Mouse (Mus musculus) intestine, embryonic 14.5 days (tissue): ENCODE results near the gene Txlng. TPM values are rescaled to one million over a fixed set of nuclear protein-coding genes. Genes with fewer than 3 reads are reported as not detected.
"Not testable (repeated sequence)": the region's sequence is repeated elsewhere in the genome, so short reads cannot be mapped to it uniquely, and the experiment has no call there.

Experiments
- ATAC-seq: fragments of 200-750 bp; cut with Nextera tagmentation; replicated peaks from 2 replicates; pipeline ENCODE4 v1.8.0; 2017; ENCODE audit warnings: low read depth, moderate number of reproducible peaks, moderate TSS enrichment, moderate library complexity; ENCODE audit not compliant: low FRiP score, low TSS enrichment
- DNase-seq: peaks from one replicate; pipeline ENCODE4 v3.0.0-alpha.2; 2018; ENCODE audit warnings: low spot score
- H3K27ac ChIP-seq: fragments of 300-500 bp; sonication (generic); 2 replicates; pipeline ENCODE4 v1.5.1; 2014; ENCODE audit warnings: low read depth, mild to moderate bottlenecking, control low read depth
- H3K27me3 ChIP-seq: fragments of 300-500 bp; sonication (generic); replicated peaks from 2 replicates; pipeline ENCODE4 v1.6.1; 2014; ENCODE audit warnings: low read length, control low read depth; ENCODE audit not compliant: control insufficient read depth, insufficient read depth
- H3K36me3 ChIP-seq: fragments of 300-500 bp; sonication (generic); 2 replicates; pipeline ENCODE4 v1.6.1; 2014; ENCODE audit warnings: low read length, control low read depth; ENCODE audit not compliant: control insufficient read depth, insufficient read depth
- H3K4me1 ChIP-seq: fragments of 300-500 bp; sonication (generic); replicated peaks from 2 replicates; pipeline ENCODE4 v1.6.1; 2014; ENCODE audit warnings: low read length, control low read depth, mixed read lengths; ENCODE audit not compliant: control insufficient read depth, insufficient read depth
- H3K4me2 ChIP-seq: fragments of 300-500 bp; sonication (generic); 2 replicates; pipeline ENCODE4 v1.6.1; 2014; ENCODE audit warnings: low read length
- H3K4me3 ChIP-seq: fragments of 300-500 bp; sonication (generic); 2 replicates; pipeline ENCODE4 v1.5.1; 2014; ENCODE audit warnings: low read depth, low read length, control low read depth, mixed read lengths
- H3K9ac ChIP-seq: fragments of 300-500 bp; sonication (generic); 2 replicates; pipeline ENCODE4 v1.6.1; 2014; ENCODE audit warnings: mild to moderate bottlenecking, low read length
- H3K9me3 ChIP-seq: fragments of 300-500 bp; sonication (generic); 2 replicates; pipeline ENCODE4 v1.6.1; 2016; ENCODE audit warnings: low read length, control low read depth; ENCODE audit not compliant: control insufficient read depth
- WGBS: fragments of 180-500 bp; shearing (Covaris S2); extraction: QIAGEN DNeasy Blood & Tissue Kit; methylation state at CpG from one replicate; pipeline ENCODE4 v1.1.7; 2014; 5-methylcytosine and 5-hydroxymethylcytosine counted together
- polyA plus RNA-seq: library from polyadenylated mRNA; unstranded; fragments of >200 nt; fragmentation: Nextera tagmentation; extraction: Ambion mirVana; gene quantifications from 2 replicates; pipeline ENCODE4 v1.2.1, GENCODE M21; 2014

Gene Txlng
- polyA plus RNA-seq, 1 experiment from 2014 or later = 14.0 TPM

DNA sequence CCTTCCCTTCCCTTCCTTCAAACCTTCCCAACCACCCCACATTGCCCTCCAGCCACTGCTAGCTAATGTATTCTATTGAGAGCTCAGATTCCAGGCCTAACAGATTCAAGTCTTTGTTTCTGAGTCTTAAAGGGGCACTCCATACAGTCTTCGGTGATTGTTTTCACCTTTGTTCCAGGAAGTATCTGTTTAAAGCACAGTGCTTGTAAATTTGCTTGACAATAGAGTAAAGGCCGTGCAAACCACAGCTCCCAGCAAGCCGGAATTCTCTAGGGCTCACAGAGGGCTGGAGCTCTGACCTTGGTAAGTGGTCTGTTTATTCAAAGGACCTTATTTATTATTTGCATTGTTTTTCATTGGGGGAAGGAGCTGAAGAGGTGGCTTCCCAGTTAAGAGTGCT is 2.8 kb upstream of the Txlng start:
- Histone ChIP-seq H3K27ac (no peak overlapping the region), H3K27me3 (no peaks in the 10 kb centered on the region), H3K9me3 (no peaks in the 10 kb centered on the region), H3K36me3 (no peaks in the 10 kb centered on the region), H3K4me1 (no peaks in the 10 kb centered on the region), H3K9ac (no peak overlapping the region), H3K4me2 (no peak overlapping the region), H3K4me3 (no peak overlapping the region)
- no peak for DNase-seq
- 51% methylated on average over 3 of the region's 3 CpGs for WGBS
- ATAC-seq = no peak

- DNase-seq = no peak
- H3K4me1 ChIP-seq = no peaks in the 10 kb centered on the region
- H3K4me3 ChIP-seq = no peak overlapping the region
- WGBS = 75% methylated on average over 1 of the region's 1 CpGs
- ATAC-seq = no peak
- H3K9ac ChIP-seq = no peak overlapping the region
- no peaks in the 10 kb centered on the region for H3K9me3 ChIP-seq
- no peak overlapping the region for H3K4me2 ChIP-seq
- no peaks in the 10 kb centered on the region for H3K27me3 ChIP-seq
- no peak overlapping the region for H3K27ac ChIP-seq
- H3K36me3 ChIP-seq = no peaks in the 10 kb centered on the region
Measured at GRCm38 (mm10) chrX:162831542-162831941, 2.3 kb upstream of the Txlng start.

GRCm38 (mm10) chrX:162831036-162831435 is 1.8 kb upstream of the Txlng start:
- WGBS = 50% methylated on average over 1 of the region's 1 CpGs
- Histone ChIP-seq H3K4me3 (no peak overlapping the region), H3K4me1 (no peaks in the 10 kb centered on the region), H3K27ac (no peak overlapping the region), H3K4me2 (no peak overlapping the region), H3K27me3 (no peaks in the 10 kb centered on the region), H3K9me3 (no peaks in the 10 kb centered on the region), H3K36me3 (no peaks in the 10 kb centered on the region), H3K9ac (no peak overlapping the region)
- no peak for ATAC-seq
- no peak for DNase-seq

- H3K4me2 ChIP-seq = not testable (repeated sequence)
- WGBS = 66% methylated on average over 2 of the region's 2 CpGs
Measured at GRCm38 (mm10) chrX:162830313-162830712, 1.1 kb upstream of the Txlng start.

GRCm38 (mm10) chrX:162829741-162830140 is 487 bp upstream of the Txlng start:
- Histone ChIP-seq H3K27ac (no peak overlapping the region), H3K9me3 (no peaks in the 10 kb centered on the region), H3K4me3 (peak overlapping the region; percentile 37), H3K4me2 (peak overlapping the region; percentile 37; the same call in 1 of the 2 replicates), H3K9ac (no peak overlapping the region), H3K27me3 (no peaks in the 10 kb centered on the region), H3K36me3 (no peaks in the 10 kb centered on the region), H3K4me1 (no peaks in the 10 kb centered on the region)
- ATAC-seq (no peak), DNase-seq (no peak)
- WGBS = 28% methylated on average over 5 of the region's 5 CpGs

More at GRCm38 (mm10) chrX:162830313-162830712, 1.1 kb upstream of the Txlng start:
- H3K27me3 ChIP-seq, ATAC-seq, H3K9me3 ChIP-seq, H3K9ac ChIP-seq, H3K4me1 ChIP-seq, H3K36me3 ChIP-seq, H3K27ac ChIP-seq, DNase-seq, H3K4me3 ChIP-seq: not testable (repeated sequence)

GRCm38 (mm10) chrX:162828783-162829182 is 471 bp downstream of the Txlng start:
- Histone ChIP-seq H3K4me1 (no peaks in the 10 kb centered on the region), H3K4me3 (peak overlapping the region; percentile 48), H3K36me3 (no peaks in the 10 kb centered on the region), H3K9me3 (no peaks in the 10 kb centered on the region), H3K4me2 (peak overlapping the region; percentile 69), H3K27me3 (no peaks in the 10 kb centered on the region), H3K27ac (no peak overlapping the region), H3K9ac (peak overlapping the region; percentile 44)
- WGBS = 20% methylated on average over 19 of the region's 20 CpGs
- DNase-seq (peak; percentile 52), ATAC-seq (peak; percentile 58)

- no peak overlapping the region for H3K27ac ChIP-seq
- no peaks in the 10 kb centered on the region for H3K9me3 ChIP-seq
- ATAC-seq = no peak
- WGBS = 49% methylated on average over 6 of the region's 6 CpGs
- H3K4me1 ChIP-seq = no peaks in the 10 kb centered on the region
- H3K9ac ChIP-seq = no peak overlapping the region; the same call in 1 of the 2 replicates
- no peaks in the 10 kb centered on the region for H3K36me3 ChIP-seq
- H3K4me3 ChIP-seq = peak overlapping the region; percentile 48
- no peaks in the 10 kb centered on the region for H3K27me3 ChIP-seq
- no peak for DNase-seq
- peak overlapping the region; percentile 69 for H3K4me2 ChIP-seq
Measured at GRCm38 (mm10) chrX:162828016-162828415, 1.2 kb downstream of the Txlng start.

DNA sequence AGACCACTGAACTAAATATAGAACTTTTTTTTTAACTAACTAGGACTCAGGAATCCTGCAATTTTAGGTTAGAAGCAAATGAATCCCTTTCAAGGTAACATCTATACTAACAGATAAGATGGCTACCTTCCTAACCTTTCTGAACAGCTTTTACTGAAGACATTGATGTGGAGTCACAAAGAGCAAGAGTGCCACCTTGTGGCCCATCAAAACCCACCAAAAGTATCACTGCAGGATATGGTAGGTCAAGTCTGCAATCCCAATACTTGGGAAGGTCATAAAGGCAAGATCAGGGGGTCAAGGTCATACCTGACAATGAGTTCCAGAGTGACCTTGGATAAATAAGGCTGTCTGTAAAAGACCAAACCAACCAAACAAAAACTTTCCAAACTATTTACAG is 28.9 kb downstream of the Txlng start:
- H3K27ac ChIP-seq = no peak overlapping the region
- no peaks in the 10 kb centered on the region for H3K4me1 ChIP-seq
- H3K4me2 ChIP-seq = no peak overlapping the region
- ATAC-seq (no peak), DNase-seq (peak; percentile 56)
- H3K4me3 ChIP-seq = no peak overlapping the region
- H3K9ac ChIP-seq = no peak overlapping the region
- no peaks in the 10 kb centered on the region for H3K27me3 ChIP-seq
- no peaks in the 10 kb centered on the region for H3K9me3 ChIP-seq
- peaks cover 2% of the 10 kb centered on the region; the same call in 1 of the 2 replicates for H3K36me3 ChIP-seq

DNA sequence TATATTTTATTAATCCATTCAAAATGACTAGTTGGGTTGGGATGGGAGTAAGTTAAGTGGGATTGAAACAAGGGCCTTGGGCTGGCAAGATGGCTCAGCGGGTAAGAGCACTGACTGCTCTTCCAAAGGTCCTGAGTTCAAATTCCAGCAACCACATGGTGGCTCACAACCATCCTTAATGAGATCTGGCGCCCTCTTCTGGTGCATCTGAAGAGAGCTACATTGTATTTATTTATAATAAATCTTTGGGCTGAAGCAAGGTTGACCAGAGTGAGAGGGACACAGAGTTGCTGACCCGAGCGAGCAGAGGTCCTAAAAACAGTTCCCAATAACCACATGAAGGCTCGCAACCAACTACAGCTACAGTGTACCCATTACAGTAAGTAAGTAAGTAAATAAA is 37.9 kb downstream of the Txlng start:
- ATAC-seq, H3K4me1 ChIP-seq, H3K9ac ChIP-seq, H3K9me3 ChIP-seq, H3K27me3 ChIP-seq, H3K4me2 ChIP-seq, H3K27ac ChIP-seq, H3K4me3 ChIP-seq, DNase-seq: not testable (repeated sequence)
- H3K36me3 ChIP-seq = peaks cover 20% of the 10 kb centered on the region; the same call in 1 of the 2 replicates
- WGBS = 79% methylated on average over 5 of the region's 5 CpGs
